Mouse (Mus musculus): Measurements from ENCODE around the gene Podn.
A peak's percentile ranks its signal among the peaks of the same experiment; 100 is the strongest.

Gene Podn

DNA sequence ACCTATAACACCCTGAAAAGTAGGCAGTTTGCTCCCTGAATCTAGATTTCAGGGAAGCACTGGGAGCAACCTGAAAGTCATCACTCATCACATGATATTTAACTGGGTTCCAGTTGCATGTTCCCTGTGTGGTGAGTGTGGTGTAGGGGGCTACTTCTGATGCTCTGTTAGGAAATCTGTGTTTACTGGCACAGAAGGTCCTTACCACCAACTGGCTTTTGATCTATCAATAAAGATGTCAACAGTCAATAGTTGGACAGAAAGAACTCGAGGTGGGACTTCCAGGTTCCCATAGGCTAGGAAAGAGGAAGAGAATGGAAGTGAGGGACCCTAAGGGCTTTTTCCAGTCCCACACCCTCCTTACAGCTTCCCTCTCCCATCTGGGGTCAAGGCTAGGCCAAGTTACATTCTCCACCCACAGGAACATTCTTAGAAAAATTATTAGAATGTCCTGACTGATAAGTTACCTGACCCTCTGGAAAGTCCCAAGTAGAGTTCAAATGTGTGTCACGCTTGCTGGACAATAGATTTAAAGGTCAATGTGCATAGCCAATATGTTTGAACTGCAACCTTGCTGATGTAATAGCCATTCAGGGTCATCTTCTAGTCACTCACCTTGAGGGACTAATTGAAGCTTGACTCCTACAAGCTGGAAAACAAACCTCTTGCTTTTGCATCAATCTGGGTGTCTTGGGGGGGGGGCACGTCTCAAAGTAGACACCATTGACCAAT lies 18.9 kb downstream of the Podn start:
- DNase-seq (ENCODE audit: low spot score in 2 of 2), result no peak

DNA sequence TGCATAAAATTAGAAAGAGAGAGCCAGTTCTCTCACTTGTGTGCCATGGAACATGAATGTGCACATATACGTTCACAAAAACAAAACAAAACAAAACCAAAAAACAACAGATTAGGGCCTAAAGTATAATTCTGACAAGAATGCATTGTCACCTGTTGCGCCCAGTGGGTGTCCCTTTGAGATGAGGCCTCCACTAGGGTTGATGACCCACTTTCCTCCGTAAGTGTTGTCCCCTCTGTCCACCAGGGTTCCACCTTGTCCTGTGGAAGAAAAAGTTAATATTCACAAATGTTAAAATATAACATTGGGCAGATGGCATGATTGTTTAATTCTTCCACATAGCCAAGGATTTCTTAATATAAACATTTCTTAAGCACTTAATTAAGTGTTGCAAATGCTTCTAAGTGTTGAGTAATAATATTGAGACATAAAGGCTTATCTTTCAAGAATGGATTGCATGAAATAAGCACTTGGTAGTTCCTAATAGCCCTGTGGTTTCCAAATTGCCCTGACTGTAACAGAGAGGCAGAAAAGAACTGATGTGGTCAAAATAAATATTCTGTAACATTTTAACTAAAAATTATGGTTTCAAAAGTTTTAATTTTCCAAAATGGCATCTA lies 21.9 kb downstream of the Podn start:
- DNase-seq (ENCODE audit: low spot score in 2 of 2), result no peak

DNA sequence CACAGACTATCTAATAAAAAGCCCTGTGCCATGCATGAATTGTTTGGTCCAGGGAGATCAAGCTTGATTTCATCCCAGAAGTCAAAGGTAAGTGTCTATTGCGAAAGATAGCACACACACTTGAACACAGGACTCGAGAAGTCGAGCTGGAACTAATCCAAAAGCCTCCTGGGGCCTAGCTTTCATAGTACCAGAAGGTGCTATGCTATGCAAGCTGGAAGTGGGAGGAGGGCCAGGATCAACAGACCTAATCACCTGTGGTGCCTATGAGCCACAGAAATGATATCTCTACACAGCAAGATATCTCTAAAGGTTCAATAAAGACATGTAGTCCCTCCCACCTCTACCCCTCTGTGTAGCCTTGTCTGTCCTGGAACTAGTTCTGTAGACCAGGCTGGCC lies 24.2 kb downstream of the Podn start:
- DNase-seq (ENCODE audit: low spot score in 2 of 2), result no peak

DNA sequence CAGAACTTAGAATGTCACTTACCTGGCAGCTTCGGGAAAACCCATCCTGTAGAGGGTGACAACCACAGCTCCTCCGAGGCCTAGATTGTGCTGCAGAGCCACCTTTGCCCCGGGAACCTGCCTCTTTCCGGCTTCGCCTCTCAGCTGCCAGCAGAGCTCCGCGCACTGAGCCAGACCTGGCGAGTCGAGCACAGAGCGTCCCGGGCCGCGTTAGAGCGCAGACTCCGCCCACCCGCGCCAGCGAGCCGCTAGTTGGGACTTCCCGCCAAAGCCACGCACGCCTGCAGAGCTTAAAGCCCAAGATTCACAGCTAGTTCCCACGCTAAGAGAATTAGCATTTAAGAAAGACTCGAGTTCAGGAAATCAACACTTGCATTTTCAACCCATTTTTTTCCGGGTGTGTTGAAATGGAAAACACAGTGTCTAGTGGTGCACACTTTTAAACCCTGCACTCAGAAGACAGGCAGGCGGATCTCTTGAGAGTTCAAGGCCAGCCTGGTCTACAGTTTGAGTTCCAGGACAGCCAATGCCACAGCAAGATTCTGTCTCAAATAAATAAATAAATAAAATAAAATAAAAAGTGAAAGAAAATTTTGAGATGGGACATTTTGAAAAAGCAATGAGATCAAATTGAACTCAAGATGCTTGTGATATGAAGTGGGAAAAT lies 24.9 kb downstream of the Podn start:
- DNase-seq (ENCODE audit: low spot score in 2 of 2), result peak; percentile 90 to 93

DNA sequence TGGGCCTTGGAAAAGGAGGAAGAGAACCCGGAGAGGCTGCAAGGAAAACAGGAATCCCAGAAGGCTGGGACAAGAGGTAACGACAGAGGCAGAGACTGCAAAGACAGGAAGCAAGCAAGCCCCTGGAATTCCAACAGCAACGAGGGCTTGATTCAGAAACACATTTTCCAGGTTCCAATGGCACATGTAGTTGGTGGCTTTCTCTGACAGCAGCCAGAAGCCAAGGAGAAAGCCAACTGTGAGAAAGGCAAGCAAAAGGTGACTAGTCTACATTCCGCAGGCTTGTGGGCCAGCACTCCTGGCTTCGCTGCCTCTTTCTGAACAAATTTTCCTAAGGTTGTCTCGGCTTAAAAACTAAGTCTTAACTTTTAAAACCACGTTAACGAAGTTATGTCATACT lies 25.5 kb downstream of the Podn start:
- DNase-seq (ENCODE audit: low spot score in 2 of 2), result no peak

DNA sequence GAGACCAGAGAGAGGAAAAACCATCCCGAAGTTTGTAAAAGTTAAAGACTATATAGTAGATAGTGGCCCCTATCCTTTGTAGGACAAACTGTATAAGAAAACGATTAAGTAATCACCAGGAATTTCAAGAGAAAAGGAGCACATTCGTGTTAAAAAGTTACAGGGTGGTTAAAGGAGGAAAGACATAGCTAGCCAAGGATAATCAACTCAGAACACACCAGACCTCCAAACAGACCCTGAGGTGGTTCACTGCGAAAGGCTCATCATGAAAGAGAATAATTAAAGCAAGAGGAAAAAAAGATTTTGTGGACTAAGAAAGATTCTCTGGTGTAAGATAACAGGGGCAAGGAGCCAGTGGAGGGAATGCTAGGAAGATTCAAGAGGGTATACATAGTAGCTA lies 26.0 kb downstream of the Podn start:
- DNase-seq (ENCODE audit: low spot score in 2 of 2), result no peak

DNA sequence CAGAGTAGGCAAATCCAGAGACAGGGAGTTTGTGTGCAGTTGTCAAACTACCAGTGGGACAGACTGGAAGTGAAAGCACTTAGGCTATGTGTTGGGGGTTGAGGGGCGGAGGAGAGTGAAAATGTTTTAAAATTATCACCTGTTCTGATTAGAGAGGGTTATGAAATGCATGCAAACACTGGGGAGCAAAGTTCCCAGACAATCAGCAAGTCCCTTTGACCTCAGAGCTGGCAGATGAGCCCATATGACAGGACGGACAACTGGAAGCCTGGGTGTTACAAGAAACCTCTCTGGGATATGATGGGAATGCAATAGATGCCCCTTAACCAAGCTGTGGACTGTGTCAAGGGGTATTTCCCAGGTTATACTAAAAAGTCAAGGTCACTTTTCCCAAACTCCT lies 28.2 kb downstream of the Podn start:
- DNase-seq (ENCODE audit: low spot score in 2 of 2), result no peak

DNA sequence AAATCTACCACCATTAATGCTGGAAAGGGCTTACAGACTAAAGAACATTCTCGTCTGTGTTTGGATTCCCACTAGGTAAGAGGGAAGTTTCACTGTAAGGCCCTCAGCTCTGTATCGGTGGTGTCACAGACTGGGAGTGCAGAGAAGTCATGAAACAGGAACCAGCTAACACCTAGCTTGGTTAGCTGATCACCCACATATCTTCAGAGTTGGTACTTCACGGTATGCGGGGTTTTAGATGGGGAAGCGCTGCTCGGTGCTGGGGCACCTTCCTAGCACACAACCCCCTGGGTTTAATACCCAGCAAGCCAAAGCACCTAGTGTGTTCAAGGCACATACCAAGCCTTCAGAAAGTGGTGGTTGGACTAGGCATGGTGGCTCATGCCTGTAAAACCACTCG lies 29.0 kb downstream of the Podn start:
- no peak for DNase-seq (ENCODE audit: low spot score in 2 of 2)

DNA sequence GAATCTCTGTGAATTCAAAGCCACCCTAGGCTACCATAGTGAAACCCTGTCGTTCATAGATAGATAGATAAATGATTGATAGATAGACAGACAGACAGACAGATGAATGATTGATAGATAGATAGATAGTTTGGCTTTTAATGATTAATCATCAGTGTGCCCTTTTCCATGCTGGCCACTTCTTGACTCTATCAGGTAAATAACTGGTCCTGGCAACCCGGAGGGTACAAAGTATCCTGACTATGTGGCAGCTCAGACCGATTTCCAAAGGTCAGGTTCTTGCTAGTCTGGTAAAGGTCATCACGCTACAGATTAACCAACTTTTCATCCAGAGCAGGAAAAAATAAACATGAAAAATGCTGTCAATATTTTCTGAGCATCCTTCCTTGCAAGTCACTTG lies 29.7 kb downstream of the Podn start:
- DNase-seq (ENCODE audit: low spot score in 2 of 2), result no peak

DNA sequence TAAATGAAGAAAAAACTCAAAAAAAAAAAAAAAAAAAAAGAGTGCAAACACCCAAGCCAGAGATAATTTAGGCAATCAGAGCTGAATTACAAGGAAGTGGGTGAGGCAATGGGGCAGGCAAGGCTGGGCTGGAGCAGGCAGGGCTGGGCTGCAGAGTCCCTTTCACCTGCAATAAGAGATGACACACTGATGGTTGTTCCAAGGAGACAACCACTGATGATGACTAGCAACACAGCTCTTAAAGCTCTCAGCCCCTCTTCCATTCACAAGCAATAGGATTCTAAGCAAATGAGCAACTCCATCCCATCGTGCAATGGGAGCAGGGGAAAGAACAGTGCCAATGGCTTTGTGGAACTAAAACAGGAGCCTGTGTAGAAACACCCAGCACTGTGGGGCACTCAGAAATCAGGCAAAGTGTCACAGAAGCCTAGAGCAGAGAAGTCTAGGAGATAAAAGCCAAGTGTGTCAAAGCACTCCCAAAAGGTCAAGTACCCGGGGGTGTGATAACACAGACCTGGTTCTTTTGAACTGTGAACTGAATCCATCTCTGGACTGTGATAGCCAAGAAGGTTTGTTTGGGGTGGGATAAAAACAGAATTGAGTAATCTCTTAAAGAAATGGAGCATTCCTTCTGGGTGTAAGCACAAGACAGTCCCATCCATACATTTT lies 30.9 kb downstream of the Podn start:
- no peak for DNase-seq (ENCODE audit: low spot score in 2 of 2)

DNA sequence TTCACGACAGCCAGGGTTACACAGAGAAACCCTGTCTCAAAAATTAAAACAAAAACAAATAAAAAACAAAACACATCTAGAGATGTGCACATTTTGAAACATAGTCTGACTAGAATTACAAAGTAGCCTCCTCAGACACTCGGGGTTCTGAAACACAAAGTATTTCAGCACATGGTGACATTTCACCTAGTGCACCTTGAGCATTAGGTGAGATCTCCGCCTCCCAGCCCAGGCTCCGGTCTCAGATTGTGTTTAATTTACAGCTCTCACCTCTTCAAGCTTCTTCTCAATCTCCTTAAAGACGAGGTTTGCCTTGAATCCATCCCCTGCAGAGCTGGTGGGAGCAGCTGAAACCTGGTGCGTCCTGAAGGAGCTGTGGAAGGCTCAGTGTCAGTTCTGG lies 32.6 kb downstream of the Podn start:
- DNase-seq (ENCODE audit: low spot score in 2 of 2), result no peak

DNA sequence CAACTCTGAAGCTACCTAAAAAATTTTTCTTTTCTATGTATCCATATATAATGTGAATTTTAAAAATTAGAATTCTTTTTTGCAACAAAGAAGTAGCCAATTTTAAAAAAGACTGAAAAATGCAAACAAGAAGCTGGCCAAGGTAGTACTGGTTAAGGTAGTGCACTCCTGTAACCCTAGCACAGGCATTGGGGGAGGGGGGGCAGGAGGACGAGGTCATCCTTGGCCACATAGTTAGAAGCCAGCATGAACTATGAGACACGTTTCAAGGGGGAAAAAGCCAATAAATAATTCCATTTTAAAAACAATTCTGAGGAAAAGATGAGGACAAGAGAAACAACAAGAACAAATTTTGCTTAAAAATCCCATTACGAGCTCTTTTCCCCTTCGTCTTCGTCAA lies 33.7 kb downstream of the Podn start:
- no peak for DNase-seq (ENCODE audit: low spot score in 2 of 2)

DNA sequence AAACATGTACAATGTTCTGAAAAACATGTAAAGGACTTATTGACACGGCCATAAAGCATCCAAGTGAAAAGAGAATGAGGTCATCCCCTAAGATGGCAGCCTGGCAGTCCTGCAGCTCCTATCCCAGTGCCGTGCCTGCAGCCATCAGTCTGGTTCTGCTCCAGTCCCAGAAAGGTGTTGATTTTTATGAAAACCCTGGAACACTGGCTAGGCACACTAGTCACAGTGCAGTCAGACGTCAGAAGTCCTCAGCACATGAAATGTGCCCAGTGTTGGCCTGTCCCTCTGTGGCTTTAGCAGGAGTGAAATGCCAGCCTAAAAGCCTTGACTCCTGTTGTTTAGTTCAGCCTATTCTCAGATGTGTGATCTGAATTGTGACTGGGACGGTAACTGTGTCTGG lies 35.5 kb downstream of the Podn start:
- no peak for DNase-seq (ENCODE audit: low spot score in 2 of 2)

DNA sequence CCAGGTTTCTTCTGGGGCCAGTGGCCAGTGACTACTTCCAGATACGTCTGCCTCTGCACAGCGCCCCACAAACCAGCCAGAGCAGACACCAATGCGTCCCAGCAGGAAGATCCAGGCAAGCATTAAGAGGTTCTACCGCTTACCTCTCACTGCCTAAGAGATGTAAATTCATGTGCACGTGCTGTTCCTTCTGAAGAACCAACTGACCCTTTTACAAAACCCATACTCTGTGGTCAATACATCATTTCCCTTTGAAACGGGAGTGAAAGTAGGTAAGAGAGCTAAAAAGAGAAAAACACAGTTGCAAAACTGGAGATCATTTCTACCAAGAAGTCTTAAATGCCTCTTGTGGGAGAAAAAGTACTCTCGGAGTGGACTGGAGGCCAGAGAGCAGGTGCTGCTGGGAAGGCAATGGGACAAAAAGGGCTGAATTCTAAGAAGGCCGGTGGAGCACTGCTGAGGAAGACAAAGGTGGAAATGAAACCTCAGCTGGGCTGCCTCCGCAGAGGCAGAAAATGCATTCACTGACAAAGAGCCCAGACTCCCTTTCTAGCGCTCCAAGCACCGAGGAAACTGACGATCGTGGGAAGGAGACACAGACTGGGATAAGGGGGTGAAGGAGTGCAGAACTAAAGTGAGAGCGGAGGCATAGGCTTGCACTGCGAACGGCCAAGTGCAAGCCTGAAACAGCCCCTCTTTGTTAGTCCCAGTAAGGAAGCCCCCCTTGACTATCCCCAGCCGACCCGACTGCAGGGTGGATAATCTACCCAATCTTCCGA lies 36.5 kb downstream of the Podn start:
- no peak for DNase-seq (ENCODE audit: low spot score in 2 of 2)

DNA sequence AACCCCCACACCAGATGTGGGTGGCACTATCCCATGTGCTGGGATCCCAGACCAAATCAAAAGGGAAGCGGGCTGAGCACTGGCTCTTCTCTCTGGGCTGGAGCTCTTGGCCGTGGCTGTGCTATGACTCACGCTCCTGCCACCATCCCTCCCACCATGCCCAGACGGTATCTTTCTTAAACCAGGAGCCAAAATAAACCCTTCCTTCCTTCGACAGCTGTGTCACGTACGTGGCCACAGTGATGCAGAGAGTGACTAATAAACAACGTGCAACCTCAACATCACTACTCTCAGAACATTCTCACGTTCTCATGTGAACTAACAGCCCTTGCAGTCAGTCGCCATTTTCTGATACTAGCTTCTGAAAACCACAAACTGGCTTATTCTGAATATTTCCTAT lies 38.1 kb downstream of the Podn start:
- DNase-seq (ENCODE audit: low spot score in 2 of 2), result no peak

DNA sequence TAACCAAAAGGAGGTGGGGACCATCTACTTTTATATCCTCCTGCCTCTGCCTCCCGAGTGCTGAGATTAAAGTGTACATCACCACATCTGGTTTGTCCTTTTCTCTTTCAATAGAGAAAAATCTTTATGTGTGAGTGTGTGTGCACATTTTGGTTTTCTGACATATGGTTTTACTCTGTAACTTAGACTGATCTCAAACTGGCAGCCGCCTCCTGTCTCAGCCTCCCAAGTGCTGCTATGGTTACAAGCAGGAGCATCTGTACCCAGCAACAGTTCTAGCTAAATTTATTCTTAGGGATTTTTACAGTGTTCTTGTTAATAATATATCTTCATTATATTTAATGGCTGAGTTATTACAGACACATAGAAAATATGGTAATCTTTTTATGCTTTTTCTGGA lies 39.0 kb downstream of the Podn start:
- DNase-seq (ENCODE audit: low spot score in 2 of 2), result no peak

DNA sequence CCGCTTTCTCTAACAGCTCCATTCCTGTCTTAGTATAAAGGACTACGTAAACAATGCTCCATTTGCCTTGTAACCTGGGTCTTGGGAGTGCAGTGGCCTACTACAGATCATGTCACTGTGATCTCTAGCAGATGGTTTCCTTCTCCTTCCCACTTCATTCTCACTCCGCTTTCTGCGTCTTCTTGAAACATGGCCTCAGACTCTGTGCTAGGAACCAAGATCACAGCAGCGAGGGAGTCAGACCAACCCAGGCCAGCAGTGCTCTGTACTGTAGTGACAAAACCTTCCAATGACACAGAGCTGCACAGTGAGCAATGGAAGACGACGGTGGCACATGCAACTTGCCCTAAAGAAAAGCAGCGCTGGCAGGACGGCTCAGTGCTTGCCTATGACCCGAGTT lies 40.4 kb downstream of the Podn start:
- no peak for DNase-seq (ENCODE audit: low spot score in 2 of 2)

DNA sequence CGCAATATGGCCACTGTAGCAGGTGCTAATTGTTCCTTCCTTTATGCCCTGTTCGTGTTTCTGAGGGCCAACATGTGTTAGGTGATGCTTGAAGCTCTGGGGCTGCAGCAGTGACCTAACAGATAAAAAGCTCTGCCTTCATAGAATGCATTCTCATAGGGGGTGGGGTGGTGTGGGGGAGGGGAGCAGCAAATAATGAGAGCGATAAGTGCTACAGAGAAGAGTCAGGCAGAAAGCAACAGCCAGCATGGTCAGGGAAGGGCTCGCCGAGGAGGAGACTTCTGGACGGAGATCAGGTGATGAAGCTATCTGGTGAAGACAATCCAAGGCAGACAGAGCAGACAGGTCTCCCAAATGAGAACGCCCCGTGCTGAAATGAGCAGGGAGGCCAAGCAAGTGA lies 43.6 kb downstream of the Podn start:
- DNase-seq (ENCODE audit: low spot score in 2 of 2), result no peak

DNA sequence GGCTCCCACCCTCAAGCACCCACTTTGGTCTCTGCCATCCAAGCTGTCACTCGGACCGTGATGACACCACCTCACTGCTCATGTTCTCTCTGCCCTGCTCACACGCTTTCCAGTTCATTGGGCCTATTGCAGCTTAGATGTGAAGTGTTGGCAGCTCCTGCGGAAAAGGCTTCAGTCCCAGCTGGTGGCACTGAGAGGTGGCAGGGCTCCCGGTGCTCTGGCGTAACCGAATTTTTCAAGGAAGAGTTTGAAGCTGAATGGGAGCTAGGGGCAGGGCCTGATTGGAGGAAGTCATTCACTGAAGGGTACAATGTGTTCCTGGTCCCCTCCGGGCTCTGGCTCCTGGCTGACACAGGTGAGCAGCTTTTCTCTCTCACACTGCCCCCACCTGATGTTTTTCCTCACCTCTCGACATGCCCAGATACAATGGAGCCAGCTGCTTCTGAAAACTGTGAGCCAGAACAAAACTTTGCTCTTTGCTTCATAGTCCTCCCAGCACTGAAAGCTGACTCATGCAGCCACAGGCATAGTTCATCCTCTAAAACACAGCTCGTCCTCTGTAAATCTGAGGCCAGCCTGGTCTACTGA lies 44.5 kb downstream of the Podn start:
- no peak for DNase-seq (ENCODE audit: low spot score in 2 of 2)

DNA sequence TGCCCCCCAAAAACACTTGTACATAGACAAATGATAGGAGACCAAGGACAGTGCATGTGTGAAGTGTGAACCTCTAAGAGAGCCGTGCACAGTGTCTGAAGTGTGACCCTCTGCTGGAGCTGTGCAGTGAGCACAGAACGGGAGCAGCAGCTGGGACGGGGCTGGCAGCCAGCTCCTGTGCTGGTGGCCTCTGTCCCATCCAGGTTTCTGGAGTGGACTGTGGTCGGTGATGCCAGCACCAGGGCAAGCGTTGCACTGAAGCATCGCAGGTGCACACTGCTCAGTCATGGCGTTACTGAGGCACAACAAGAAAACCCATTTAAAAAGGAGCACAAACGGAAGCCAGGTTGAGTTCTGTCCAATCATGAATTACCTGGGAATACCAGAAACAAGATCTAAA lies 50.1 kb downstream of the Podn start:
- no peak for DNase-seq (ENCODE audit: low spot score in 2 of 2)
